Mouse (Mus musculus) MEL (cell line): ENCODE measurements around the gene Isy1. TPM values are rescaled to one million over a fixed set of nuclear protein-coding genes. Genes with fewer than 3 reads are reported as not detected.

Experiments used
- DNase-seq: peaks from one replicate; pipeline ENCODE4 v3.0.0; 2011; ENCODE audit warnings: low read depth, low spot score
- H3K27ac ChIP-seq: 2 replicates; pipeline ENCODE4 v1.5.1; 2012; ENCODE audit warnings: low read depth, mild to moderate bottlenecking, control low read depth, low read length, moderate library complexity; ENCODE audit not compliant: control insufficient read depth
- H3K27me3 ChIP-seq, 2 experiments: fragments of 150-350 bp in 1 of 2; sonication (generic) in 1 of 2; 2 replicates each; pipeline ENCODE4 v1.6.1; 2012; ENCODE audit warnings: low read length in 2 of 2, mild to moderate bottlenecking in 2 of 2, improper control_type of control experiment in 1 of 2, moderate library complexity in 1 of 2; ENCODE audit not compliant: insufficient read depth in 2 of 2, control insufficient read depth in 1 of 2
- H3K36me3 ChIP-seq, 2 experiments: 2 replicates each; pipeline ENCODE4 v1.6.1; 2012 to 2014; ENCODE audit warnings: low read length in 2 of 2, improper control_type of control experiment in 1 of 2, inconsistent platforms in 1 of 2, mild to moderate bottlenecking in 1 of 2; ENCODE audit not compliant: insufficient read depth in 2 of 2, control insufficient read depth in 1 of 2
- H3K4me1 ChIP-seq, 2 experiments: fragments of 150-350 bp in 1 of 2; sonication (generic) in 1 of 2; 2 replicates each; pipeline ENCODE4 v1.6.1; 2012; ENCODE audit warnings: low read length in 2 of 2, improper control_type of control experiment in 1 of 2, mild to moderate bottlenecking in 1 of 2; ENCODE audit not compliant: insufficient read depth in 2 of 2, control insufficient read depth in 1 of 2
- H3K4me3 ChIP-seq, 2 experiments: fragments of 150-350 bp in 1 of 2; sonication (generic) in 1 of 2; 2 replicates each; pipeline ENCODE4 v1.5.1; 2012; ENCODE audit warnings: low read depth in 2 of 2, low read length in 2 of 2, mild to moderate bottlenecking in 2 of 2, moderate library complexity in 2 of 2, control low read depth in 1 of 2, improper control_type of control experiment in 1 of 2; ENCODE audit not compliant: control insufficient read depth in 1 of 2, insufficient read depth in 1 of 2
- H3K79me2 ChIP-seq: 2 replicates; pipeline ENCODE4 v1.6.1; 2012; ENCODE audit warnings: mild to moderate bottlenecking, low read length, moderate library complexity; ENCODE audit not compliant: control insufficient read depth, poor library complexity, insufficient read depth
- H3K9ac ChIP-seq: 2 replicates; pipeline ENCODE4 v1.6.1; 2012; ENCODE audit warnings: low read depth, mild to moderate bottlenecking, control low read depth, low read length, moderate library complexity; ENCODE audit not compliant: control insufficient read depth, poor library complexity, severe bottlenecking
- H3K9me3 ChIP-seq: fragments of 150-350 bp; sonication (generic); replicated peaks from 2 replicates; pipeline ENCODE4 v1.6.1; 2012; ENCODE audit warnings: mild to moderate bottlenecking, low read length, improper control_type of control experiment, moderate library complexity; ENCODE audit not compliant: insufficient read depth
- BHLHE40 ChIP-seq: IDR thresholded peaks from 2 replicates; pipeline ENCODE4 v1.6.1; 2012; ENCODE audit warnings: low read depth, mild to moderate bottlenecking, inconsistent platforms, low read length, improper control_type of control experiment, borderline replicate concordance
- CHD1 ChIP-seq: IDR thresholded peaks from 2 replicates; pipeline ENCODE4 v1.6.1; 2012; ENCODE audit warnings: low read depth, mild to moderate bottlenecking, inconsistent platforms, low read length, improper control_type of control experiment
- CHD2 ChIP-seq: IDR thresholded peaks from 2 replicates; pipeline ENCODE4 v1.6.1; 2011; ENCODE audit warnings: low read length, improper control_type of control experiment
- CTCF ChIP-seq, 3 experiments: IDR thresholded peaks in 2 of 3; conservative IDR thresholded peaks in 1 of 3; 2 replicates each; pipeline ENCODE4 v1.5.1; 2011 to 2012; ENCODE audit warnings: low read length in 3 of 3, low read depth in 2 of 3, mild to moderate bottlenecking in 2 of 3, improper control_type of control experiment in 1 of 3, inconsistent platforms in 1 of 3, mixed read lengths in 1 of 3, moderate library complexity in 1 of 3; ENCODE audit not compliant: control insufficient read depth in 1 of 3, insufficient read depth in 1 of 3, poor library complexity in 1 of 3, severe bottlenecking in 1 of 3
- ELF1 ChIP-seq: IDR thresholded peaks from 2 replicates; pipeline ENCODE4 v1.6.1; 2014; ENCODE audit warnings: low read depth, mild to moderate bottlenecking, inconsistent platforms, low read length, improper control_type of control experiment, moderate library complexity
- EP300 ChIP-seq, 2 experiments: IDR thresholded peaks; 2 replicates each; pipeline ENCODE4 v1.6.1; 2011; ENCODE audit warnings: improper control_type of control experiment in 2 of 2, low read length in 2 of 2, low read depth in 1 of 2, mild to moderate bottlenecking in 1 of 2
- ETS1 ChIP-seq: IDR thresholded peaks from 2 replicates; pipeline ENCODE4 v1.6.1; 2012; ENCODE audit warnings: low read depth, mild to moderate bottlenecking, inconsistent platforms, low read length, improper control_type of control experiment, moderate library complexity
- GABPA ChIP-seq: IDR thresholded peaks from 2 replicates; pipeline ENCODE4 v1.6.1; 2012; ENCODE audit warnings: low read depth, mild to moderate bottlenecking, inconsistent platforms, low read length, improper control_type of control experiment, moderate library complexity
- GATA1 ChIP-seq: IDR thresholded peaks from 2 replicates; pipeline ENCODE4 v1.6.1; 2011; ENCODE audit warnings: low read depth, low read length, improper control_type of control experiment
- JUND ChIP-seq: IDR thresholded peaks from 2 replicates; pipeline ENCODE4 v1.6.1; 2011; ENCODE audit warnings: low read depth, mild to moderate bottlenecking, improper control_type of control experiment, low read length
- KAT2A ChIP-seq: conservative IDR thresholded peaks from 2 replicates; pipeline ENCODE4 v1.6.1; 2012; ENCODE audit warnings: low read depth, low read length, improper control_type of control experiment, inconsistent platforms
- MAFK ChIP-seq: IDR thresholded peaks from 2 replicates; pipeline ENCODE4 v1.6.1; 2011; ENCODE audit warnings: low read depth, mild to moderate bottlenecking, low read length, improper control_type of control experiment, borderline replicate concordance
- MAX ChIP-seq: IDR thresholded peaks from 2 replicates; pipeline ENCODE4 v1.6.1; 2011; ENCODE audit warnings: low read length, improper control_type of control experiment
- MAZ ChIP-seq: IDR thresholded peaks from 2 replicates; pipeline ENCODE4 v1.6.1; 2012; ENCODE audit warnings: low read depth, mild to moderate bottlenecking, inconsistent platforms, low read length, improper control_type of control experiment
- MEF2A ChIP-seq: IDR thresholded peaks from 2 replicates; pipeline ENCODE4 v1.6.1; 2014; ENCODE audit warnings: low read depth, mild to moderate bottlenecking, inconsistent platforms, low read length, improper control_type of control experiment; ENCODE audit not compliant: poor library complexity, insufficient replicate concordance, severe bottlenecking; ENCODE audit errors: extremely low read depth
- MXI1 ChIP-seq: IDR thresholded peaks from 2 replicates; pipeline ENCODE4 v1.6.1; 2011; ENCODE audit warnings: mild to moderate bottlenecking, low read depth, low read length, improper control_type of control experiment
- MYB ChIP-seq: IDR thresholded peaks from 2 replicates; pipeline ENCODE4 v1.6.1; 2011; ENCODE audit warnings: mild to moderate bottlenecking, low read depth, low read length, improper control_type of control experiment
- MYC ChIP-seq: IDR thresholded peaks from 2 replicates; pipeline ENCODE4 v1.6.1; 2011; ENCODE audit warnings: low read depth, mild to moderate bottlenecking, low read length, improper control_type of control experiment, moderate library complexity
- NELFE ChIP-seq: IDR thresholded peaks from 2 replicates; pipeline ENCODE4 v1.6.1; 2011; ENCODE audit warnings: low read depth, low read length, improper control_type of control experiment
- NRF1 ChIP-seq: IDR thresholded peaks from 2 replicates; pipeline ENCODE4 v1.6.1; 2014; ENCODE audit warnings: low read depth, mild to moderate bottlenecking, inconsistent platforms, low read length, improper control_type of control experiment, moderate library complexity; ENCODE audit not compliant: poor library complexity, insufficient read depth, severe bottlenecking
- POLR2A ChIP-seq, 2 experiments: IDR thresholded peaks; 2 replicates each; pipeline ENCODE4 v1.6.1; 2011 to 2012; ENCODE audit warnings: low read length in 2 of 2, mild to moderate bottlenecking in 2 of 2, control low read depth in 1 of 2, improper control_type of control experiment in 1 of 2, low read depth in 1 of 2, moderate library complexity in 1 of 2; ENCODE audit not compliant: control insufficient read depth in 1 of 2, insufficient read depth in 1 of 2, poor library complexity in 1 of 2
- POLR2AphosphoS2 ChIP-seq: IDR thresholded peaks from 2 replicates; pipeline ENCODE4 v1.6.1; 2011; ENCODE audit warnings: low read length, improper control_type of control experiment
- POLR2AphosphoS5 ChIP-seq: IDR thresholded peaks from 2 replicates; pipeline ENCODE4 v1.6.1; 2012; ENCODE audit warnings: low read depth, borderline replicate concordance, mild to moderate bottlenecking, inconsistent platforms, low read length, moderate library complexity, mixed read lengths
- RAD21 ChIP-seq: IDR thresholded peaks from 2 replicates; pipeline ENCODE4 v1.6.1; 2011; ENCODE audit warnings: mild to moderate bottlenecking, low read depth, low read length, improper control_type of control experiment
- RCOR1 ChIP-seq: IDR thresholded peaks from 2 replicates; pipeline ENCODE4 v1.6.1; 2012; ENCODE audit warnings: low read depth, mild to moderate bottlenecking, inconsistent platforms, low read length, improper control_type of control experiment
- SIN3A ChIP-seq: IDR thresholded peaks from 2 replicates; pipeline ENCODE4 v1.6.1; 2012; ENCODE audit warnings: low read length, improper control_type of control experiment, inconsistent platforms
- SMC3 ChIP-seq: IDR thresholded peaks from 2 replicates; pipeline ENCODE4 v1.6.1; 2011; ENCODE audit warnings: low read depth, low read length, improper control_type of control experiment
- TAL1 ChIP-seq: IDR thresholded peaks from 2 replicates; pipeline ENCODE4 v1.6.1; 2012; ENCODE audit warnings: mild to moderate bottlenecking, inconsistent platforms, low read length, moderate library complexity, mixed read lengths
- TBP ChIP-seq: IDR thresholded peaks from 2 replicates; pipeline ENCODE4 v1.8.0; 2011; ENCODE audit warnings: low read depth, low read length, improper control_type of control experiment
- UBTF ChIP-seq: IDR thresholded peaks from 2 replicates; pipeline ENCODE4 v1.6.1; 2012; ENCODE audit warnings: low read depth, mild to moderate bottlenecking, inconsistent platforms, low read length, improper control_type of control experiment, moderate library complexity, borderline replicate concordance; ENCODE audit not compliant: insufficient read depth
- USF1 ChIP-seq: IDR thresholded peaks from 2 replicates; pipeline ENCODE4 v1.6.1; 2014; ENCODE audit warnings: low read depth, mild to moderate bottlenecking, inconsistent platforms, low read length, improper control_type of control experiment, moderate library complexity
- USF2 ChIP-seq, 2 experiments: IDR thresholded peaks; 2 replicates each; pipeline ENCODE4 v1.6.1; 2011 to 2012; ENCODE audit warnings: improper control_type of control experiment in 2 of 2, low read length in 2 of 2, borderline replicate concordance in 1 of 2, inconsistent platforms in 1 of 2, low read depth in 1 of 2, mild to moderate bottlenecking in 1 of 2; ENCODE audit not compliant: insufficient read depth in 1 of 2
- ZC3H11A ChIP-seq: IDR thresholded peaks from 2 replicates; pipeline ENCODE4 v1.6.1; 2012; ENCODE audit warnings: low read depth, mild to moderate bottlenecking, inconsistent platforms, low read length, improper control_type of control experiment
- ZKSCAN1 ChIP-seq: IDR thresholded peaks from 2 replicates; pipeline ENCODE4 v1.6.1; 2012; ENCODE audit warnings: low read depth, mild to moderate bottlenecking, inconsistent platforms, low read length, improper control_type of control experiment, moderate library complexity
- ZMIZ1 ChIP-seq: IDR thresholded peaks from 2 replicates; pipeline ENCODE4 v1.6.1; 2012; ENCODE audit warnings: low read depth, mild to moderate bottlenecking, inconsistent platforms, low read length, improper control_type of control experiment, moderate library complexity
- ZNF384 ChIP-seq: IDR thresholded peaks from 2 replicates; pipeline ENCODE4 v1.6.1; 2012; ENCODE audit warnings: low read depth, mild to moderate bottlenecking, inconsistent platforms, low read length, improper control_type of control experiment
- polyA plus RNA-seq, 2 experiments: library from polyadenylated mRNA; stranded (reverse) in 1 of 2; unstranded in 1 of 2; fragments of >175 nt in 1 of 2; fragments of >200 nt in 1 of 2; gene quantifications; 2 replicates each; pipeline versions ENCODE4 v1.2.1 to v1.2.4; 2012; ENCODE audit warnings: low replicate concordance in 2 of 2, low read depth in 1 of 2; ENCODE audit not compliant: insufficient read length in 2 of 2, insufficient read depth in 1 of 2, missing spikeins in 1 of 2
- total RNA-seq: library from RNA; depleted of rRNA; stranded (reverse); fragments of 300-350 nt; gene quantifications from 2 replicates; pipeline ENCODE4 v1.2.3, GENCODE M21; 2012

The Isy1 gene
- total and polyA plus RNA-seq, 3 experiments, result 64.5 to 115 TPM; not detected in 1

- peaks cover 7 to 16% of the 10 kb centered on the region in 2 experiments; a peak in 2 of 4 replicates for H3K4me1 ChIP-seq
- H3K27me3 ChIP-seq, result no peaks in the 10 kb centered on the region
- peaks cover 8% of the 10 kb centered on the region for H3K79me2 ChIP-seq
- peak within 1 kb of the TSS; percentile 89 to 99 for H3K4me3 ChIP-seq
- peak within 1 kb of the TSS; percentile 61 for H3K27ac ChIP-seq
- peaks cover 2 to 24% of the 10 kb centered on the region in 2 experiments for H3K36me3 ChIP-seq
- peak; percentile 73 for DNase-seq
- H3K9me3 ChIP-seq, result no peaks in the 10 kb centered on the region
- H3K9ac ChIP-seq, result peak within 1 kb of the TSS; percentile 85
- TF ChIP-seq ZNF384, result no peak
- TF ChIP-seq BHLHE40, result no peak
- TF ChIP-seq SMC3, result no peak
- no peak for TF ChIP-seq TAL1
- no peak for TF ChIP-seq CHD2
- TF ChIP-seq POLR2AphosphoS2, result no peak; the same call in 1 of the 2 replicates
- no peak for TF ChIP-seq GATA1
- no peak for TF ChIP-seq SIN3A
- TF ChIP-seq ELF1, result no peak
- no peak for TF ChIP-seq JUND
- TF ChIP-seq POLR2A (IDR thresholded peaks at IDR 0.05; ENCODE audit: control insufficient read depth in 1 of 2, insufficient read depth in 1 of 2, low read depth in 1 of 2, low read length in 2 of 2, poor library complexity in 1 of 2), result peak; percentile 56 to 62; a peak in 3 of 4 replicates
- TF ChIP-seq ETS1, result no peak
- no peak for TF ChIP-seq CHD1
- no peak for TF ChIP-seq NRF1
- no peak for TF ChIP-seq MYC
- no peak for TF ChIP-seq MXI1
- no peak for TF ChIP-seq MAX
- TF ChIP-seq RAD21, result no peak
- TF ChIP-seq RCOR1, result 0 out of 2 replicates have a peak, but pooled peaks have one; percentile 1
- no peak; the same call in 1 of the 2 replicates for TF ChIP-seq KAT2A
- TF ChIP-seq USF2 (IDR thresholded peaks at IDR 0.05; ENCODE audit: borderline replicate concordance in 1 of 2, insufficient read depth in 1 of 2, low read depth in 1 of 2, low read length in 2 of 2), result no peak
- peak; percentile 66; the same call in 1 of the 2 replicates for TF ChIP-seq MAZ
- TF ChIP-seq CTCF (IDR thresholded peaks at IDR 0.05 in 2 of 3, conservative IDR thresholded peaks at IDR 0.05 in 1 of 3; ENCODE audit: control insufficient read depth in 1 of 3, insufficient read depth in 1 of 3, low read depth in 2 of 3, low read length in 3 of 3, poor library complexity in 1 of 3, severe bottlenecking in 1 of 3), result 0 out of 6 replicates have a peak, but pooled peaks of 1 of the 3 experiments have one; percentile 14
- peak; percentile 72; the same call in 1 of the 2 replicates for TF ChIP-seq UBTF
- no peak for TF ChIP-seq TBP
- no peak for TF ChIP-seq EP300 (IDR thresholded peaks at IDR 0.05; ENCODE audit: low read depth in 1 of 2, low read length in 2 of 2)
- no peak for TF ChIP-seq MYB
- no peak for TF ChIP-seq GABPA
- no peak for TF ChIP-seq USF1
- no peak for TF ChIP-seq ZC3H11A
- no peak for TF ChIP-seq MEF2A
- peak; percentile 58; the same call in 1 of the 2 replicates for TF ChIP-seq ZMIZ1
- no peak for TF ChIP-seq ZKSCAN1
- TF ChIP-seq POLR2AphosphoS5, result no peak
- no peak for TF ChIP-seq MAFK
- TF ChIP-seq NELFE, result peak; percentile 54
These were observed 26.8 kb downstream of the Isy1 start, which contains the start of gene Rab43 for GRCm38 (mm10) chr6:87811675-87812338. TSS of gene Rab43 (minus strand) at chr6:87812164.
